Mouse (Mus musculus): Measurements from ENCODE around the gene Cep63. TPM values are rescaled to one million over a fixed set of nuclear protein-coding genes. Genes with fewer than 3 reads are reported as not detected.
A peak's percentile ranks its signal among the peaks of the same experiment; 100 is the strongest.

Gene Cep63
- 10 to 100 TPM; 26.8 to 41.6 TPM for total RNA-seq (2021)
- 2.6 TPM in 2 replicates for polyA plus RNA-seq (2012; rRNA removed)
- long read RNA-seq, full-length matches to known transcripts = 19 of 39 reads
- long read RNA-seq, partial matches to known transcripts = 5 of 39 reads
- long read RNA-seq, other reads (novel, unspliced or antisense) = 15 of 39 reads

- DNase-seq = peak; percentile 98
Measured at GRCm38 (mm10) chr9:102625983-102626838, at the start of gene Cep63, which contains the start of gene Anapc13. Gene Cep63 (minus strand): TSS chr9:102626534. Gene Anapc13 (plus strand): TSS chr9:102626296.

GRCm38 (mm10) chr9:102675922-102676321 lies 49.6 kb upstream of the Cep63 start:
- DNase-seq = no peak

GRCm38 (mm10) chr9:102673381-102673780 lies 47.0 kb upstream of the Cep63 start:
- peak; percentile 82 for DNase-seq

- no peak for DNase-seq
Measured at GRCm38 (mm10) chr9:102668906-102669305, 42.6 kb upstream of the Cep63 start.

- no peak for DNase-seq
Measured at GRCm38 (mm10) chr9:102668115-102668514, 41.8 kb upstream of the Cep63 start.

- DNase-seq = no peak
Measured at GRCm38 (mm10) chr9:102656355-102657095, 30.2 kb upstream of the Cep63 start.

- DNase-seq = no peak
Measured at GRCm38 (mm10) chr9:102651199-102651720, 24.9 kb upstream of the Cep63 start.

- no peak for DNase-seq
Measured at GRCm38 (mm10) chr9:102650637-102651036, 24.3 kb upstream of the Cep63 start.

GRCm38 (mm10) chr9:102649917-102650527 lies 23.7 kb upstream of the Cep63 start:
- DNase-seq = no peak

- no peak for DNase-seq
Measured at GRCm38 (mm10) chr9:102647010-102647409, 20.7 kb upstream of the Cep63 start.

GRCm38 (mm10) chr9:102645119-102645695 lies 18.9 kb upstream of the Cep63 start:
- no peak for DNase-seq

GRCm38 (mm10) chr9:102643486-102644101 lies 17.3 kb upstream of the Cep63 start:
- peak; percentile 78 for DNase-seq

- DNase-seq = no peak
Measured at GRCm38 (mm10) chr9:102643071-102643485, 16.7 kb upstream of the Cep63 start.

GRCm38 (mm10) chr9:102641531-102641930 lies 15.2 kb upstream of the Cep63 start:
- no peak for DNase-seq

GRCm38 (mm10) chr9:102639510-102639909 lies 13.2 kb upstream of the Cep63 start:
- no peak for DNase-seq

GRCm38 (mm10) chr9:102638963-102639362 lies 12.6 kb upstream of the Cep63 start:
- DNase-seq = no peak

GRCm38 (mm10) chr9:102637115-102637514 lies 10.8 kb upstream of the Cep63 start:
- DNase-seq = no peak

GRCm38 (mm10) chr9:102636553-102636952 lies 10.2 kb upstream of the Cep63 start:
- peak; percentile 63 for DNase-seq

GRCm38 (mm10) chr9:102634453-102634852 lies 8.1 kb upstream of the Cep63 start:
- DNase-seq = no peak

- no peak for DNase-seq
Measured at GRCm38 (mm10) chr9:102632923-102633537, 6.7 kb upstream of the Cep63 start.

- DNase-seq = no peak
Measured at GRCm38 (mm10) chr9:102632173-102632572, 5.8 kb upstream of the Cep63 start.

Measured in adrenal gland, adult 2 months (tissue).